Mouse (Mus musculus) MEL (cell line): ENCODE data around the gene Nrarp. TPM values are rescaled to one million over a fixed set of nuclear protein-coding genes. Genes with fewer than 3 reads are reported as not detected.

Source experiments
- DNase-seq: peaks from one replicate; pipeline ENCODE4 v3.0.0; 2011; ENCODE audit warnings: low read depth, low spot score
- H3K27ac ChIP-seq: 2 replicates; pipeline ENCODE4 v1.5.1; 2012; ENCODE audit warnings: low read depth, mild to moderate bottlenecking, control low read depth, low read length, moderate library complexity; ENCODE audit not compliant: control insufficient read depth
- H3K27me3 ChIP-seq, 2 experiments: fragments of 150-350 bp in 1 of 2; sonication (generic) in 1 of 2; 2 replicates each; pipeline ENCODE4 v1.6.1; 2012; ENCODE audit warnings: low read length in 2 of 2, mild to moderate bottlenecking in 2 of 2, improper control_type of control experiment in 1 of 2, moderate library complexity in 1 of 2; ENCODE audit not compliant: insufficient read depth in 2 of 2, control insufficient read depth in 1 of 2
- H3K36me3 ChIP-seq, 2 experiments: 2 replicates each; pipeline ENCODE4 v1.6.1; 2012 to 2014; ENCODE audit warnings: low read length in 2 of 2, improper control_type of control experiment in 1 of 2, inconsistent platforms in 1 of 2, mild to moderate bottlenecking in 1 of 2; ENCODE audit not compliant: insufficient read depth in 2 of 2, control insufficient read depth in 1 of 2
- H3K4me1 ChIP-seq, 2 experiments: fragments of 150-350 bp in 1 of 2; sonication (generic) in 1 of 2; 2 replicates each; pipeline ENCODE4 v1.6.1; 2012; ENCODE audit warnings: low read length in 2 of 2, improper control_type of control experiment in 1 of 2, mild to moderate bottlenecking in 1 of 2; ENCODE audit not compliant: insufficient read depth in 2 of 2, control insufficient read depth in 1 of 2
- H3K4me3 ChIP-seq, 2 experiments: fragments of 150-350 bp in 1 of 2; sonication (generic) in 1 of 2; 2 replicates each; pipeline ENCODE4 v1.5.1; 2012; ENCODE audit warnings: low read depth in 2 of 2, low read length in 2 of 2, mild to moderate bottlenecking in 2 of 2, moderate library complexity in 2 of 2, control low read depth in 1 of 2, improper control_type of control experiment in 1 of 2; ENCODE audit not compliant: control insufficient read depth in 1 of 2, insufficient read depth in 1 of 2
- H3K79me2 ChIP-seq: 2 replicates; pipeline ENCODE4 v1.6.1; 2012; ENCODE audit warnings: mild to moderate bottlenecking, low read length, moderate library complexity; ENCODE audit not compliant: control insufficient read depth, poor library complexity, insufficient read depth
- H3K9ac ChIP-seq: 2 replicates; pipeline ENCODE4 v1.6.1; 2012; ENCODE audit warnings: low read depth, mild to moderate bottlenecking, control low read depth, low read length, moderate library complexity; ENCODE audit not compliant: control insufficient read depth, poor library complexity, severe bottlenecking
- H3K9me3 ChIP-seq: fragments of 150-350 bp; sonication (generic); replicated peaks from 2 replicates; pipeline ENCODE4 v1.6.1; 2012; ENCODE audit warnings: mild to moderate bottlenecking, low read length, improper control_type of control experiment, moderate library complexity; ENCODE audit not compliant: insufficient read depth
- CHD2 ChIP-seq: IDR thresholded peaks from 2 replicates; pipeline ENCODE4 v1.6.1; 2011; ENCODE audit warnings: low read length, improper control_type of control experiment
- CTCF ChIP-seq, 3 experiments: IDR thresholded peaks in 2 of 3; conservative IDR thresholded peaks in 1 of 3; 2 replicates each; pipeline ENCODE4 v1.5.1; 2011 to 2012; ENCODE audit warnings: low read length in 3 of 3, low read depth in 2 of 3, mild to moderate bottlenecking in 2 of 3, improper control_type of control experiment in 1 of 3, inconsistent platforms in 1 of 3, mixed read lengths in 1 of 3, moderate library complexity in 1 of 3; ENCODE audit not compliant: control insufficient read depth in 1 of 3, insufficient read depth in 1 of 3, poor library complexity in 1 of 3, severe bottlenecking in 1 of 3
- ELF1 ChIP-seq: IDR thresholded peaks from 2 replicates; pipeline ENCODE4 v1.6.1; 2014; ENCODE audit warnings: low read depth, mild to moderate bottlenecking, inconsistent platforms, low read length, improper control_type of control experiment, moderate library complexity
- EP300 ChIP-seq, 2 experiments: IDR thresholded peaks; 2 replicates each; pipeline ENCODE4 v1.6.1; 2011; ENCODE audit warnings: improper control_type of control experiment in 2 of 2, low read length in 2 of 2, low read depth in 1 of 2, mild to moderate bottlenecking in 1 of 2
- HCFC1 ChIP-seq: IDR thresholded peaks from 2 replicates; pipeline ENCODE4 v1.6.1; 2012; ENCODE audit warnings: low read depth, mild to moderate bottlenecking, inconsistent platforms, low read length, improper control_type of control experiment, moderate library complexity
- JUND ChIP-seq: IDR thresholded peaks from 2 replicates; pipeline ENCODE4 v1.6.1; 2011; ENCODE audit warnings: low read depth, mild to moderate bottlenecking, improper control_type of control experiment, low read length
- KAT2A ChIP-seq: conservative IDR thresholded peaks from 2 replicates; pipeline ENCODE4 v1.6.1; 2012; ENCODE audit warnings: low read depth, low read length, improper control_type of control experiment, inconsistent platforms
- MAFK ChIP-seq: IDR thresholded peaks from 2 replicates; pipeline ENCODE4 v1.6.1; 2011; ENCODE audit warnings: low read depth, mild to moderate bottlenecking, low read length, improper control_type of control experiment, borderline replicate concordance
- MAZ ChIP-seq: IDR thresholded peaks from 2 replicates; pipeline ENCODE4 v1.6.1; 2012; ENCODE audit warnings: low read depth, mild to moderate bottlenecking, inconsistent platforms, low read length, improper control_type of control experiment
- MXI1 ChIP-seq: IDR thresholded peaks from 2 replicates; pipeline ENCODE4 v1.6.1; 2011; ENCODE audit warnings: mild to moderate bottlenecking, low read depth, low read length, improper control_type of control experiment
- MYC ChIP-seq: IDR thresholded peaks from 2 replicates; pipeline ENCODE4 v1.6.1; 2011; ENCODE audit warnings: low read depth, mild to moderate bottlenecking, low read length, improper control_type of control experiment, moderate library complexity
- NELFE ChIP-seq: IDR thresholded peaks from 2 replicates; pipeline ENCODE4 v1.6.1; 2011; ENCODE audit warnings: low read depth, low read length, improper control_type of control experiment
- NRF1 ChIP-seq: IDR thresholded peaks from 2 replicates; pipeline ENCODE4 v1.6.1; 2014; ENCODE audit warnings: low read depth, mild to moderate bottlenecking, inconsistent platforms, low read length, improper control_type of control experiment, moderate library complexity; ENCODE audit not compliant: poor library complexity, insufficient read depth, severe bottlenecking
- RAD21 ChIP-seq: IDR thresholded peaks from 2 replicates; pipeline ENCODE4 v1.6.1; 2011; ENCODE audit warnings: mild to moderate bottlenecking, low read depth, low read length, improper control_type of control experiment
- RCOR1 ChIP-seq: IDR thresholded peaks from 2 replicates; pipeline ENCODE4 v1.6.1; 2012; ENCODE audit warnings: low read depth, mild to moderate bottlenecking, inconsistent platforms, low read length, improper control_type of control experiment
- TAL1 ChIP-seq: IDR thresholded peaks from 2 replicates; pipeline ENCODE4 v1.6.1; 2012; ENCODE audit warnings: mild to moderate bottlenecking, inconsistent platforms, low read length, moderate library complexity, mixed read lengths
- USF1 ChIP-seq: IDR thresholded peaks from 2 replicates; pipeline ENCODE4 v1.6.1; 2014; ENCODE audit warnings: low read depth, mild to moderate bottlenecking, inconsistent platforms, low read length, improper control_type of control experiment, moderate library complexity
- USF2 ChIP-seq, 2 experiments: IDR thresholded peaks; 2 replicates each; pipeline ENCODE4 v1.6.1; 2011 to 2012; ENCODE audit warnings: improper control_type of control experiment in 2 of 2, low read length in 2 of 2, borderline replicate concordance in 1 of 2, inconsistent platforms in 1 of 2, low read depth in 1 of 2, mild to moderate bottlenecking in 1 of 2; ENCODE audit not compliant: insufficient read depth in 1 of 2
- polyA plus RNA-seq, 2 experiments: library from polyadenylated mRNA; stranded (reverse) in 1 of 2; unstranded in 1 of 2; fragments of >175 nt in 1 of 2; fragments of >200 nt in 1 of 2; gene quantifications; 2 replicates each; pipeline versions ENCODE4 v1.2.1 to v1.2.4; 2012; ENCODE audit warnings: low replicate concordance in 2 of 2, low read depth in 1 of 2; ENCODE audit not compliant: insufficient read length in 2 of 2, insufficient read depth in 1 of 2, missing spikeins in 1 of 2
- total RNA-seq: library from RNA; depleted of rRNA; stranded (reverse); fragments of 300-350 nt; gene quantifications from 2 replicates; pipeline ENCODE4 v1.2.3, GENCODE M21; 2012

Gene Nrarp
- total and polyA plus RNA-seq, 3 experiments = 6.5 to 12.3 TPM; not detected in 1

GRCm38 (mm10) chr2:25228995-25229530 lies 48.5 kb downstream of the Nrarp start:
- no peaks in the 10 kb centered on the region for H3K9me3 ChIP-seq
- peak overlapping the region; percentile 49 for H3K9ac ChIP-seq
- no peaks in the 10 kb centered on the region for H3K27me3 ChIP-seq
- peaks cover 12 to 31% of the 10 kb centered on the region in 2 experiments; a peak in 3 of 4 replicates for H3K4me1 ChIP-seq
- peaks cover 0 to 14% of the 10 kb centered on the region in 2 experiments; a peak in 2 of 4 replicates for H3K36me3 ChIP-seq
- no peak for DNase-seq
- TF ChIP-seq KAT2A (no peak), JUND (no peak), RCOR1 (no peak), HCFC1 (no peak), TAL1 (no peak), MAZ (no peak), USF2 (IDR thresholded peaks at IDR 0.05; ENCODE audit: borderline replicate concordance in 1 of 2, insufficient read depth in 1 of 2, low read depth in 1 of 2, low read length in 2 of 2) (no peak), EP300 (IDR thresholded peaks at IDR 0.05; ENCODE audit: low read depth in 1 of 2, low read length in 2 of 2) (no peak), RAD21 (no peak), MAFK (no peak), NRF1 (no peak), USF1 (no peak), CHD2 (no peak), CTCF (IDR thresholded peaks at IDR 0.05 in 2 of 3, conservative IDR thresholded peaks at IDR 0.05 in 1 of 3; ENCODE audit: control insufficient read depth in 1 of 3, insufficient read depth in 1 of 3, low read depth in 2 of 3, low read length in 3 of 3, poor library complexity in 1 of 3, severe bottlenecking in 1 of 3) (no peak)
- TF ChIP-seq, all 39 proteins: peak for 0
- Histone ChIP-seq H3K79me2 (peaks cover 7% of the 10 kb centered on the region), H3K4me3 (peak overlapping the region; percentile 3 to 50; a peak in 3 of 4 replicates), H3K27ac (peak overlapping the region; percentile 12)

GRCm38 (mm10) chr2:25229582-25229981 lies 49.0 kb downstream of the Nrarp start:
- peaks cover 12 to 35% of the 10 kb centered on the region in 2 experiments for H3K4me1 ChIP-seq
- TF ChIP-seq USF1 = no peak
- no peak for TF ChIP-seq ELF1
- no peak for TF ChIP-seq NELFE
- no peak for TF ChIP-seq CHD2
- TF ChIP-seq MYC = no peak
- no peak for TF ChIP-seq MXI1
- no peak overlapping the region for H3K27ac ChIP-seq

More at GRCm38 (mm10) chr2:25229582-25229981, 49.0 kb downstream of the Nrarp start:
- no peak overlapping the region for H3K4me3 ChIP-seq
- DNase-seq = no peak
- H3K27me3 ChIP-seq = no peaks in the 10 kb centered on the region
- no peaks in the 10 kb centered on the region for H3K9me3 ChIP-seq
- peaks cover 4% of the 10 kb centered on the region; the same call in 1 of the 2 replicates for H3K79me2 ChIP-seq
- H3K9ac ChIP-seq = no peak overlapping the region
- peaks cover 0 to 14% of the 10 kb centered on the region in 2 experiments; a peak in 2 of 4 replicates for H3K36me3 ChIP-seq
